Mouse (Mus musculus): ENCODE measurements around the gene Unk.

GRCm38 (mm10) chr11:115982472-115982871 is 47.6 kb upstream of the Unk start:
- no peak for TF ChIP-seq CTCF (IDR thresholded peaks at IDR 0.05; ENCODE audit: low read depth, low read length)
- no peak for TF ChIP-seq GATA1 (IDR thresholded peaks at IDR 0.05; ENCODE audit: borderline replicate concordance, low read length)
- no peak for TF ChIP-seq TAL1 (conservative IDR thresholded peaks at IDR 0.05; ENCODE audit: low read depth, low read length)
